Mouse (Mus musculus): ENCODE data around the gene St6gal1.

- TF ChIP-seq CTCF (conservative IDR thresholded peaks at IDR 0.05; ENCODE audit: low read length) (no peak), NANOG (IDR thresholded peaks at IDR 0.05; ENCODE audit: borderline replicate concordance, low read length) (no peak)
These were observed 151.6 kb downstream of the St6gal1 start for GRCm38 (mm10) chr16:23376189-23376588.
